Mouse (Mus musculus): ENCODE data around the gene Runx1. TPM values are rescaled to one million over a fixed set of nuclear protein-coding genes. Genes with fewer than 3 reads are reported as not detected.

Runx1 gene
- polyA plus RNA-seq, 1 experiment = 322 TPM

- Histone ChIP-seq H3K36me3 (replicated peaks; ENCODE audit: low read length) (peaks cover 52% of the 10 kb centered on the region), H3K9me3 (no peaks in the 10 kb centered on the region), H3K4me1 (peaks cover 74% of the 10 kb centered on the region), H3K27me3 (replicated peaks) (no peaks in the 10 kb centered on the region), H3K4me3 (replicated peaks) (peak overlapping the region; percentile 99)
- TF ChIP-seq FLI1 (IDR thresholded peaks at IDR 0.05; ENCODE audit: low read length) = no peak
- TF ChIP-seq GATA1 (IDR thresholded peaks at IDR 0.05; ENCODE audit: borderline replicate concordance, low read length) = no peak
Observed at GRCm38 (mm10) chr16:92698612-92698998, 127.3 kb downstream of the Runx1 start.

- Histone ChIP-seq H3K36me3 (replicated peaks; ENCODE audit: low read length) (peaks cover 52% of the 10 kb centered on the region), H3K27me3 (replicated peaks) (no peaks in the 10 kb centered on the region), H3K4me1 (peaks cover 74% of the 10 kb centered on the region), H3K4me3 (replicated peaks) (peak overlapping the region; percentile 99), H3K9me3 (no peaks in the 10 kb centered on the region)
- no peak for TF ChIP-seq GATA1 (IDR thresholded peaks at IDR 0.05; ENCODE audit: borderline replicate concordance, low read length)
- TF ChIP-seq FLI1 (IDR thresholded peaks at IDR 0.05; ENCODE audit: low read length) = no peak
Observed at GRCm38 (mm10) chr16:92697737-92698611, 128.0 kb downstream of the Runx1 start.

- Histone ChIP-seq H3K4me3 (replicated peaks) (peak overlapping the region; percentile 99), H3K4me1 (peaks cover 74% of the 10 kb centered on the region), H3K36me3 (replicated peaks; ENCODE audit: low read length) (peaks cover 56% of the 10 kb centered on the region), H3K9me3 (no peaks in the 10 kb centered on the region), H3K27me3 (replicated peaks) (no peaks in the 10 kb centered on the region)
- TF ChIP-seq FLI1 (IDR thresholded peaks at IDR 0.05; ENCODE audit: low read length) (no peak), GATA1 (IDR thresholded peaks at IDR 0.05; ENCODE audit: borderline replicate concordance, low read length) (no peak)
Observed at GRCm38 (mm10) chr16:92697227-92697736, 128.7 kb downstream of the Runx1 start.

GRCm38 (mm10) chr16:92696411-92697015, 129.4 kb downstream of the Runx1 start:
- Histone ChIP-seq H3K36me3 (replicated peaks; ENCODE audit: low read length) (peaks cover 58% of the 10 kb centered on the region), H3K4me3 (replicated peaks) (peak overlapping the region; percentile 99), H3K27me3 (replicated peaks) (no peaks in the 10 kb centered on the region), H3K9me3 (no peaks in the 10 kb centered on the region), H3K4me1 (peaks cover 73% of the 10 kb centered on the region)
- no peak for TF ChIP-seq GATA1 (IDR thresholded peaks at IDR 0.05; ENCODE audit: borderline replicate concordance, low read length)
- TF ChIP-seq FLI1 (IDR thresholded peaks at IDR 0.05; ENCODE audit: low read length) = no peak

- H3K4me3 ChIP-seq (replicated peaks) = peak overlapping the region; percentile 99
- H3K36me3 ChIP-seq (replicated peaks; ENCODE audit: low read length) = peaks cover 62% of the 10 kb centered on the region
- peaks cover 75% of the 10 kb centered on the region for H3K4me1 ChIP-seq
- no peaks in the 10 kb centered on the region for H3K27me3 ChIP-seq (replicated peaks)
- H3K9me3 ChIP-seq = no peaks in the 10 kb centered on the region
- TF ChIP-seq GATA1 (IDR thresholded peaks at IDR 0.05; ENCODE audit: borderline replicate concordance, low read length) (no peak), FLI1 (IDR thresholded peaks at IDR 0.05; ENCODE audit: low read length) (no peak)
Observed at GRCm38 (mm10) chr16:92695981-92696380, 130.0 kb downstream of the Runx1 start.

GRCm38 (mm10) chr16:92695200-92695921, 130.6 kb downstream of the Runx1 start:
- no peaks in the 10 kb centered on the region for H3K9me3 ChIP-seq
- peak overlapping the region; percentile 99 for H3K4me3 ChIP-seq (replicated peaks)
- no peak for TF ChIP-seq GATA1 (IDR thresholded peaks at IDR 0.05; ENCODE audit: borderline replicate concordance, low read length)
- TF ChIP-seq FLI1 (IDR thresholded peaks at IDR 0.05; ENCODE audit: low read length) = no peak
- no peaks in the 10 kb centered on the region for H3K27me3 ChIP-seq (replicated peaks)
- peaks cover 66% of the 10 kb centered on the region for H3K36me3 ChIP-seq (replicated peaks; ENCODE audit: low read length)
- peaks cover 75% of the 10 kb centered on the region for H3K4me1 ChIP-seq

- TF ChIP-seq FLI1 (IDR thresholded peaks at IDR 0.05; ENCODE audit: low read length) (no peak), GATA1 (IDR thresholded peaks at IDR 0.05; ENCODE audit: borderline replicate concordance, low read length) (no peak)
- Histone ChIP-seq H3K4me3 (replicated peaks) (peak overlapping the region; percentile 99), H3K36me3 (replicated peaks; ENCODE audit: low read length) (peaks cover 69% of the 10 kb centered on the region), H3K27me3 (replicated peaks) (no peaks in the 10 kb centered on the region), H3K9me3 (no peaks in the 10 kb centered on the region), H3K4me1 (peaks cover 75% of the 10 kb centered on the region)
Observed at GRCm38 (mm10) chr16:92694496-92695106, 131.3 kb downstream of the Runx1 start.

- Histone ChIP-seq H3K4me3 (replicated peaks) (no peak overlapping the region), H3K4me1 (peaks cover 81% of the 10 kb centered on the region), H3K27me3 (replicated peaks) (no peaks in the 10 kb centered on the region), H3K36me3 (replicated peaks; ENCODE audit: low read length) (peaks cover 93% of the 10 kb centered on the region), H3K9me3 (no peaks in the 10 kb centered on the region)
- TF ChIP-seq GATA1 (IDR thresholded peaks at IDR 0.05; ENCODE audit: borderline replicate concordance, low read length) = no peak
- TF ChIP-seq FLI1 (IDR thresholded peaks at IDR 0.05; ENCODE audit: low read length) = no peak
Observed at GRCm38 (mm10) chr16:92690759-92691158, 135.2 kb downstream of the Runx1 start.

- H3K9me3 ChIP-seq = no peaks in the 10 kb centered on the region
- no peak for TF ChIP-seq FLI1 (IDR thresholded peaks at IDR 0.05; ENCODE audit: low read length)
- no peak for TF ChIP-seq GATA1 (IDR thresholded peaks at IDR 0.05; ENCODE audit: borderline replicate concordance, low read length)
- H3K4me3 ChIP-seq (replicated peaks) = no peak overlapping the region
- H3K27me3 ChIP-seq (replicated peaks) = no peaks in the 10 kb centered on the region
- H3K36me3 ChIP-seq (replicated peaks; ENCODE audit: low read length) = peaks cover 99% of the 10 kb centered on the region
- peaks cover 89% of the 10 kb centered on the region for H3K4me1 ChIP-seq
Observed at GRCm38 (mm10) chr16:92688941-92689340, 137.0 kb downstream of the Runx1 start.

Measured in megakaryocyte, embryonic 14.5 days (primary cell).